Mouse (Mus musculus): Measurements from ENCODE around the gene Prex1.
"Not testable (repeated sequence)": the region's sequence is repeated elsewhere in the genome, so short reads cannot be mapped to it uniquely, and the experiment has no call there.

The Prex1 gene

GRCm38 (mm10) chr2:166520536-166520935, 193.1 kb downstream of the Prex1 start:
- DNase-seq (ENCODE audit: low read depth, low spot score) = no peak

GRCm38 (mm10) chr2:166517392-166518174, 196.0 kb downstream of the Prex1 start:
- not testable (repeated sequence) for DNase-seq (ENCODE audit: low read depth, low spot score)

GRCm38 (mm10) chr2:166516818-166517353, 196.7 kb downstream of the Prex1 start:
- no peak for DNase-seq (ENCODE audit: low read depth, low spot score)
